Mouse (Mus musculus): ENCODE measurements at regions not wholly inside any gene's neighbourhood (a gene's known extent, or its start where the extent isn't known, plus 50 kb on each side); places are given as distances from the start of the nearest gene placed in this dataset.

DNA sequence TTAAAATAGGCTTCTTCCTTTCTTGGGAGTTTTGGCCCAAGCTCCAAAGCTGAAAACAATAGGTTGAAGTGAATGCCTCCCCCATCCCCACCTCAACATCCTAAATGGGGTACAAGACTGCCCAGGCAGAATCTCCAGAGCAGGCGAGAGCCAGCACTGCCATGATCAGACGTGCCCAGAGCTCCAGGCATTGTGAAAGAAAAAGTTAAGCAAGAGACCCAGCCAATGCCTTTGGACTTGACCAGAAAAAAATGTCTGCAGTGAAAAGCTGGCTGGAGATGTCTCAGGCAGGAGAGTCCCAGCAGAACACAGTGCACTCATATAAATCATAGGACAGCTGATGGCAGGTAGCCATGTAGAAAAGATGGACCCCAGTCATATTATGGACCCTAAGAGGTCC lies 50.0 kb upstream of the Ncoa1 start:
- no peaks in the 10 kb centered on the region for H3K27me3 ChIP-seq (replicated peaks)
- dilution Hi-C loops (cut with MboI; ENCODE audit: extremely low pct_ligation_motif_present, extremely low pct_unique_long_range_greater_than_20kb, low sequenced_read_pairs): no loop called here
- DNase-seq (ENCODE audit: extremely low read depth): no peak
- H3K9ac ChIP-seq (ENCODE audit: insufficient read depth, low read depth): no peak overlapping the region
- H3K9me3 ChIP-seq (replicated peaks; ENCODE audit: low read length): peaks cover 2% of the 10 kb centered on the region
- H3K4me1 ChIP-seq (ENCODE audit: control insufficient read depth in 1 of 2, insufficient read depth in 2 of 2): peaks cover 0 to 9% of the 10 kb centered on the region in 2 experiments; a peak in 2 of 4 replicates
- no peak overlapping the region for H3K4me2 ChIP-seq (ENCODE audit: insufficient read depth, low read depth, poor library complexity, severe bottlenecking)
- no peak overlapping the region for H3K27ac ChIP-seq (ENCODE audit: insufficient read depth, low read depth)
- no peaks in the 10 kb centered on the region for H3K79me2 ChIP-seq (replicated peaks; ENCODE audit: control insufficient read depth, extremely low read depth, insufficient read depth, poor library complexity, severe bottlenecking)
- in situ Hi-C loops (cut with MboI; ENCODE audit: low pct_ligation_motif_present, low pct_unique_long_range_greater_than_20kb, low sequenced_read_pairs): loop anchor here (25.0 kb wide), 2 partner anchors 290 to 590 kb away; partner anchors contain the start of genes Cenpo and Ptrhd1
- no peak for TF ChIP-seq RCOR1 (conservative IDR thresholded peaks at IDR 0.05; ENCODE audit: low read depth, low read length)
- no peaks in the 10 kb centered on the region for H3K36me3 ChIP-seq (replicated peaks in 1 of 2; ENCODE audit: control insufficient read depth in 1 of 2, insufficient read depth in 1 of 2, low read length in 1 of 2)
- H3K4me3 ChIP-seq (replicated peaks in 1 of 3; ENCODE audit: low read depth in 2 of 3, low read length in 2 of 3, poor library complexity in 1 of 3): no peak overlapping the region

Measured in CH12.LX (cell line).